Mouse (Mus musculus) CH12.LX (cell line): ENCODE measurements around the gene Smim13.

Experiments used
- CHD1 ChIP-seq: IDR thresholded peaks from 2 replicates; pipeline ENCODE4 v1.6.1; 2012; ENCODE audit warnings: low read depth, low read length, improper control_type of control experiment, inconsistent platforms
- CTCF ChIP-seq, 2 experiments: IDR thresholded peaks in 1 of 2; conservative IDR thresholded peaks in 1 of 2; 2 replicates each; pipeline ENCODE4 v1.5.1; 2011 to 2012; ENCODE audit warnings: low read depth in 2 of 2, low read length in 2 of 2, improper control_type of control experiment in 1 of 2, inconsistent platforms in 1 of 2, mild to moderate bottlenecking in 1 of 2, moderate library complexity in 1 of 2
- E2F4 ChIP-seq: IDR thresholded peaks from 2 replicates; pipeline ENCODE4 v1.6.1; 2011; ENCODE audit warnings: low read depth, low read length, improper control_type of control experiment; ENCODE audit not compliant: insufficient replicate concordance
- EP300 ChIP-seq: IDR thresholded peaks from 2 replicates; pipeline ENCODE4 v1.6.1; 2011; ENCODE audit warnings: low read length, improper control_type of control experiment
- KAT2A ChIP-seq: IDR thresholded peaks from 2 replicates; pipeline ENCODE4 v1.6.1; 2012; ENCODE audit warnings: low read length, improper control_type of control experiment, inconsistent platforms; ENCODE audit not compliant: insufficient replicate concordance
- MAX ChIP-seq: IDR thresholded peaks from 2 replicates; pipeline ENCODE4 v1.6.1; 2011; ENCODE audit warnings: low read length, improper control_type of control experiment
- POLR2A ChIP-seq: IDR thresholded peaks from 2 replicates; pipeline ENCODE4 v1.6.1; 2011; ENCODE audit warnings: low read depth, mild to moderate bottlenecking, improper control_type of control experiment, low read length
- RCOR1 ChIP-seq: conservative IDR thresholded peaks from 2 replicates; pipeline ENCODE4 v1.6.1; 2012; ENCODE audit warnings: low read depth, mild to moderate bottlenecking, inconsistent platforms, low read length, improper control_type of control experiment
- SIN3A ChIP-seq: IDR thresholded peaks from 2 replicates; pipeline ENCODE4 v1.6.1; 2012; ENCODE audit warnings: low read length, improper control_type of control experiment, inconsistent platforms
- UBTF ChIP-seq: IDR thresholded peaks from 2 replicates; pipeline ENCODE4 v1.6.1; 2012; ENCODE audit warnings: low read depth, mild to moderate bottlenecking, inconsistent platforms, low read length, improper control_type of control experiment, moderate library complexity
- ZKSCAN1 ChIP-seq: IDR thresholded peaks from 2 replicates; pipeline ENCODE4 v1.6.1; 2012; ENCODE audit warnings: low read depth, inconsistent platforms, low read length, improper control_type of control experiment, borderline replicate concordance
- ZNF384 ChIP-seq: IDR thresholded peaks from 2 replicates; pipeline ENCODE4 v1.6.1; 2012; ENCODE audit warnings: low read depth, low read length, improper control_type of control experiment, inconsistent platforms

- TF ChIP-seq MAX (no peak), CTCF (conservative IDR thresholded peaks at IDR 0.05 in 1 of 2, IDR thresholded peaks at IDR 0.05 in 1 of 2; ENCODE audit: low read depth in 2 of 2, low read length in 2 of 2) (peak; percentile 52 to 96), KAT2A (no peak), E2F4 (no peak), RCOR1 (no peak), POLR2A (no peak), EP300 (no peak), ZKSCAN1 (no peak), CHD1 (no peak), ZNF384 (peak; percentile 99), SIN3A (peak; percentile 35; the same call in 1 of the 2 replicates), UBTF (no peak)
Observed at GRCm38 (mm10) chr13:41238805-41239130, 10.9 kb upstream of the Smim13 start.
